Mouse (Mus musculus) stomach, embryonic 15.5 days (tissue): ENCODE data around the gene Ly6g6d. TPM values are rescaled to one million over a fixed set of nuclear protein-coding genes. Genes with fewer than 3 reads are reported as not detected.

Experiments
- ATAC-seq: fragments of 200-750 bp; cut with Nextera tagmentation; 2 replicates; pipeline ENCODE4 v1.8.0; 2017; ENCODE audit warnings: low read depth, moderate number of reproducible peaks, moderate TSS enrichment; ENCODE audit not compliant: insufficient read depth, low FRiP score
- H3K27ac ChIP-seq: fragments of 300-500 bp; sonication (generic); 2 replicates; pipeline ENCODE4 v1.5.1; 2015; ENCODE audit warnings: mild to moderate bottlenecking, inconsistent platforms
- H3K27me3 ChIP-seq: fragments of 300-500 bp; sonication (generic); replicated peaks from 2 replicates; pipeline ENCODE4 v1.6.1; 2015; ENCODE audit warnings: inconsistent platforms
- H3K36me3 ChIP-seq: fragments of 300-500 bp; sonication (generic); 2 replicates; pipeline ENCODE4 v1.6.1; 2015; ENCODE audit warnings: inconsistent platforms
- H3K4me1 ChIP-seq: fragments of 300-500 bp; sonication (generic); 2 replicates; pipeline ENCODE4 v1.6.1; 2015; ENCODE audit warnings: inconsistent platforms
- H3K4me2 ChIP-seq: fragments of 300-500 bp; sonication (generic); 2 replicates; pipeline ENCODE4 v1.6.1; 2015; ENCODE audit warnings: mild to moderate bottlenecking, inconsistent platforms
- H3K4me3 ChIP-seq: fragments of 300-500 bp; sonication (generic); replicated peaks from 2 replicates; pipeline ENCODE4 v1.5.1; 2015; ENCODE audit warnings: inconsistent platforms
- H3K9ac ChIP-seq: fragments of 300-500 bp; sonication (generic); 2 replicates; pipeline ENCODE4 v1.6.1; 2015; ENCODE audit warnings: inconsistent platforms
- H3K9me3 ChIP-seq: fragments of 300-500 bp; sonication (generic); 2 replicates; pipeline ENCODE4 v1.6.1; 2016; ENCODE audit warnings: inconsistent platforms
- WGBS: fragments of 180-500 bp; shearing (Covaris S2); methylation state at CpG from one replicate; pipeline ENCODE4 v1.1.7; 2015; 5-methylcytosine and 5-hydroxymethylcytosine counted together
- polyA plus RNA-seq: library from polyadenylated mRNA; unstranded; fragments of >200 nt; fragmentation: Nextera tagmentation; extraction: Ambion mirVana; gene quantifications from 2 replicates; pipeline ENCODE4 v1.2.1, GENCODE M21; 2015

Gene Ly6g6d
- polyA plus RNA-seq, 1 experiment from 2014 or later, result 3.6 TPM

DNA sequence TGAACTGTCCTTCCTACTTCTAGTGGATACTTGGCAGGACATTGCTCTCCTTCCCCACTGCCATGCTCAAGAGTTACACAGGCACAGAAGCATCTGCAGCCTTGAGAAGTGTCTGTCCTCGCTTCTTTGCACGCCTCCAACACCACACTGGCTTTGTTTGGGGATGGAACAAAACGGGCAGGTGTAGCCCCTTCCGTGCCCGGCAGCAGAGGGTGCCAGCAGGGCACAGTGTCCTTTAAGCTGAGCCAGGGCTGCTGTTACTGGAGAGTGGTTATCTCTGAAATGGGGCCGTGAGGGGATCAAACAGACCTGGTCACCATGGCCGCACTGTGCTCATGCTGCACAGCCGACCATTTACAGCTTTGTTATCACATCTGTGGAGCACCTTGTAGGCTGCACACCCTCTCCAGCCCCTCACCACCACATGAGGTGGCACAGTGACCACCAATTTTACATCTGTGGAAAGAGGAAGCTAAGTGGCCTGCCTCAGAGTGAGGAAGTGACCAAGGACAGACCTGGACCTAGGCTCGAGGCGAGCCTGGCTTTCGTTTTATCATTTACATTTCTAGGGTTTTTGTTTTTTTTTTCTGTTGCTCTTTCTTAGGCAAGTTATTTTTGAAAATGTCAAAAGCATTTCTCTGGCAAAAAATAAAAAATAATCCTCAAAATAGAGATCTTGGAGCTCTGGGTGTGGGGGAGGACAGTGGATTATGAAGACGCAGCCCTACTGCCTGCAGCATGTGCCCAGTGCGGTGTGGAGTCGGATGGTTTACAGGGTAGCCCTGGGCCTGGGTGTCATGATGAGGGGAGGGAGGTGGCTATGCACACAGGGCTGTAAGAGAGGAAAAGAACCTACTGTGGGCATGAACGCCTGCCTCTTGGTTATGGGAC, 16.9 kb upstream of the Ly6g6d start:
- no peak overlapping the region for H3K4me3 ChIP-seq
- WGBS, result 88% methylated on average over 15 of the region's 15 CpGs
- peaks cover 9% of the 10 kb centered on the region for H3K4me1 ChIP-seq
- H3K27ac ChIP-seq, result no peak overlapping the region
- no peaks in the 10 kb centered on the region for H3K9me3 ChIP-seq
- H3K36me3 ChIP-seq, result peaks cover 54% of the 10 kb centered on the region
- ATAC-seq, result no peak
- H3K9ac ChIP-seq, result no peak overlapping the region
- H3K27me3 ChIP-seq, result no peaks in the 10 kb centered on the region
- no peak overlapping the region for H3K4me2 ChIP-seq

DNA sequence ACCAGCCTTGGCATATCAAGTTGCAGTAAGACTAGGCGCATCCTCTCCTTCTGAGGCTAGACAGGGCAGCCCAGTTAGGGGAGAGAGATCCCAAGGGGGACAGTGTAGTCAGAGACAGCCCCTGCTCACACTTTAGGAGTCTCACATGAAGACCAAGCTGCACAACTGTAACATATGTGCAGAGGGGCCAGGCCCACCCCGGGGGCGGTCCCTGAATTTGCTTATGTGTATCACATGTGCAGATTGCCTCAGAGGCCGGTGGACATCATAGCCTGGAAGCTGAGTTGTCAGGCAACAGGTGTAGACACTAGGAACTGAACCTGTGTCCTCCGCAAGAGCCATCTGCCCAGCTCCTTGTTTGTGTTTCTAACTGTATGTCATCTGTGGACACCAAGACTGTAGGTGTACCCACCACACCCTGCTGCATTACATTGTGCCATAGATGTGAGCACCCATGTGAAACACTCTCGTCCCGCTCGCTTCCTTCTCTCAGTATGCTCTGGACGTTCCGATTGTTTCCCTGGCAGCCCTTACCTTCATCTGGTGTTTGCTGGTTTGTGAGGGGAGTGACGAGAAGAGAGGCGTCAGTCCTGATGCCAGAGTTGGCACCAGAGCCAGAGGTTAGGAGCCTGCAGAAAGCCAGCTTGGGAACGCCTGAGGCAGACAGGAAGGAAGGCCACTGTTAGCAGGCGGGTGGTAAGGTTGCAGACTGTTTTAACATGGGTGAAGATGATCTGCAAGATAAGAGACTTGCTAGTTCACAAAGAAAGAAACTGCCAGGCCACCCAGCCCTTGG, 14.7 kb upstream of the Ly6g6d start:
- no peak overlapping the region for H3K9ac ChIP-seq
- H3K4me3 ChIP-seq, result no peak overlapping the region
- no peak overlapping the region for H3K4me2 ChIP-seq
- no peaks in the 10 kb centered on the region for H3K9me3 ChIP-seq
- no peaks in the 10 kb centered on the region for H3K27me3 ChIP-seq
- H3K4me1 ChIP-seq, result peaks cover 9% of the 10 kb centered on the region
- H3K27ac ChIP-seq, result no peak overlapping the region
- no peak for ATAC-seq
- WGBS, result 91% methylated on average over 14 of the region's 14 CpGs
- peaks cover 46% of the 10 kb centered on the region for H3K36me3 ChIP-seq

DNA sequence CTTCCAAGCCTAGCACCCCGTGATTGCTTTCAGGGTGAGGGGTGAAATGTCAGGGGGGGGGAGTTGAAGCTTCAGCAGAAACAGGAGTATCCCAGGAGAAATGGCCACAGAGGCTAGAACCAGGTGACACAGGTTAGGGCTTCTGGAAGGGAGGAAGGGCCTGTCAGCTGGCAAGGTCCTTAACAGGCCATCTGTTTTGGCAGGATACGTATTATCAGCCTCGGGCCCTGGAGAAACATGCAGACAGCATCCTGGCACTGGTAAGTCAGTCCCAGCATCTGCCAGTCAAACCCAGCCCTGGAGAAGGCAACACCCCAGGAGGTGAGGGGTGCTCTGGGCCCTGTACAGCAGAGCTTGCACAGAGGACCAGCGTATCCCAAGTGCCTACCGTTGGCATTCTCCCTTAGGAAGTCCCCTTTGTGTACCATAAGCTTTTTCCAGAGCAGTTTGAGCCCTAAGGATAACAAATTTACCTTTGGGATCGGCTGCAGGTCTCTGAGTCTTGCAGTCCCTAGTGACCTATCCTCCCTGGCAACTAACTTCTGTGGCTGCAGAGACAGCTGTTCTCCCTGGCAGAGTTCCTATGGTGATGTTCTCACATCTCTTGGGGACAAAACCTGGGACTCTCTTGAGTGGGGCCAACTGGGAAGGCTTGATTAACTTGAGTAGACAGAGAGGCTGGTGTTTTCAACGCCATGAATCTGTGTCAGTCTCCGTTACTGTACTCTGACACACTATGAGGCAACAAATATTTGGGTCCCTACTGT, 12.5 kb upstream of the Ly6g6d start:
- 60% methylated on average over 8 of the region's 8 CpGs for WGBS
- peak; percentile 8; the same call in 1 of the 2 replicates for ATAC-seq
- Histone ChIP-seq H3K27ac (0 out of 2 replicates have a peak overlapping the region, but pooled peaks have one; percentile 97), H3K4me1 (peaks cover 9% of the 10 kb centered on the region), H3K4me2 (peak overlapping the region; percentile 60), H3K9ac (peak overlapping the region; percentile 80), H3K36me3 (peaks cover 28% of the 10 kb centered on the region), H3K27me3 (no peaks in the 10 kb centered on the region), H3K9me3 (no peaks in the 10 kb centered on the region), H3K4me3 (peak overlapping the region; percentile 70)

DNA sequence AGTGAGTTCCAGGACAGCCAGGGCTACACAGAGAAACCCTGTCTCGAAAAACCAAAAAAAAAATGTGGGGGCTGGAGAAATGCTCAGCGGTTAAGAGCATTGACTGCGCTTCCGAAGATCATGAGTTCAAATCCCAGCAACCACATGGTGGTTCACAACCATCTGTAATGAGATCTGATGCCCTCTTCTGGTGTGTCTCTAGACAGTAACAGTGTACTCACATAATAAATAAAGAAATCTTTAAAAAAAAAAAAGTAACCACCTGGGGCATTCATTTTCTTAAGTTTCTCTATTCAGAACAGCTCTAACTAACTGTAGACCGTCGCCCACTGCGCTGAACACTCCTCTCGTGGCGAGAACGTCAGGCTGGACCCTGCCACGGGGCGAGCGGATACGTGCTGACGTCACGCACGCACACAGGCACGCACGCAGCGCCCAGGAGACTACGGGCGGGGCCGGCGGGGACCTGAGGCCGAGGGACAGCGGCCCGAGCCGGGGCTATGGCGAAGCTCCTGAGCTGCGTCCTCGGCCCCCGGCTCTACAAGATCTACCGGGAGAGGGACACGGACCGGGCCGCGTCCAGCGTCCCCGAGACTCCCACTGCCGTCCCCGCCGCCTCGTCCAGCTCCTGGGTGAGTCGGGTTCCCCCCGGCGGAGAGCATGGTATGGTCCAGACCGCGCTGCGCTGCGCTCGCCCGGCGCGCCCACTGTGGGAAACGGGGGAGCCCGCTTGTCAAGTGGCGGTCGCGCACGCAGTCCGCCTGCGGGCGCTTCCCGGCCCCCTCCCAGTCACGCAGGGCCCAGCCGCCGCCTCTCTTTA, 11.2 kb upstream of the Ly6g6d start, which contains the start of gene Abhd16a:
TSS of gene Abhd16a (plus strand) at position 439 of the 820 bp plus-strand sequence.
- H3K4me2 ChIP-seq, result peak within 1 kb of the TSS; percentile 60
- H3K27me3 ChIP-seq, result no peaks in the 10 kb centered on the region
- peak within 1 kb of the TSS; percentile 97 for H3K27ac ChIP-seq
- H3K9me3 ChIP-seq, result no peaks in the 10 kb centered on the region
- peaks cover 19% of the 10 kb centered on the region for H3K36me3 ChIP-seq
- peaks cover 9% of the 10 kb centered on the region for H3K4me1 ChIP-seq
- peak within 1 kb of the TSS; percentile 70 for H3K4me3 ChIP-seq
- 3% methylated on average over 67 of the region's 67 CpGs for WGBS
- ATAC-seq, result peak; percentile 95
- peak within 1 kb of the TSS; percentile 80 for H3K9ac ChIP-seq

DNA sequence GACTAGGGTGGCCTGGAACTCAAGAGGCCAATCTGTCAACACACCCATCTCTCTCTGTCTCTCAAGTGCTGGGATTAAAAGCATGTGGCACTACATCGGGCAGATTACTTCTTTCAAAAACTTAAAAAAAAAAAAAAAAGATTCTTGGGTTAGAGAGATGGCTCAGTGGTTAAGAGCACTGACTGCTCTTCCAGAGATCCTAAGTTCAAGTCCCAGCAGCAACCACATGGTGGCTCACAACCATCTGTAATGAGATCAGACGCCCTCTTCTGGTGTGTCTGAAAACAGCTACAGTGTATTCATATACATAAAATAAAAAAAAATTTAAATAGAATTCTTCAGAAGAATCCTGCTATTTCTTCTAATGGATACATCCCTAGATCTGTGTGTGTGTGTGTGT, 10.3 kb upstream of the Ly6g6d start:
- WGBS, result 50% methylated on average over 2 of the region's 2 CpGs
- Histone ChIP-seq H3K4me3 (no peak overlapping the region), H3K9ac (no peak overlapping the region), H3K9me3 (no peaks in the 10 kb centered on the region), H3K27ac (no peak overlapping the region), H3K27me3 (no peaks in the 10 kb centered on the region), H3K4me1 (peaks cover 9% of the 10 kb centered on the region), H3K4me2 (no peak overlapping the region), H3K36me3 (peaks cover 17% of the 10 kb centered on the region)
- ATAC-seq, result no peak

DNA sequence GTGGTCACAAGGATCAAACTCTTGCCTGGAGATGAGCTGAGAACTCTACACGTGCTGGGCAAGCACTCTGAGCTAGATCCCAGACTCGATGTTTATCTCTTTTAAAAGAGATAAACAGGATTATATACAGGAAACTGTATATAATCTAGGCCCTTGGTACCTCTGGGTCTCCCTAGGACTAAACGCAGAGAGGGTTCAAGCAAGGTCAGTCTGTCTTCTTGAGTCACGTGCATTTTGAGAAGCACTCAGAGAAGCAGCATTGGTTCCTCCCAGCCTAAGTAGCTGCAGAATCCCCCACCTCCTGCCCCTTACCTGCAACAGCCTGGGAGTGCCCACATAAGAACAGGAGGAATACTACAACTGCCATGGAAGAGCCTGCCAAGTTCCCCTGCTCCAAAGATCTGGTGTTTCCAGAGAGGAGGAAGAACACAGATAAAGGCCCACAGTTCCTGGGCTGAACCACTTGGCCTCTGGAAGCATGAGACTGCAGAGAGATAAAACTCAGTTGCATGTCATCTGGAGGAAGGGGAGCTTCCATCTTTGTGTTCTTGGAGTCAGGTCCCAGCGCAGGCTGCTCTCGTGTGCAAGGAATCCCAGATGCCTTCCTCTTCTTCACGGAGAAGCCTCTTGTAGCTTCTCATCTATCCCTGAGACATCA, 7.5 kb upstream of the Ly6g6d start, which contains the start of gene Ly6g6f:
TSS of gene Ly6g6f (minus strand) at position 403 of the 658 bp plus-strand sequence.
- no peak within 1 kb of the TSS for H3K4me2 ChIP-seq
- no peak for ATAC-seq
- H3K4me3 ChIP-seq, result no peak within 1 kb of the TSS
- no peaks in the 10 kb centered on the region for H3K9me3 ChIP-seq
- no peaks in the 10 kb centered on the region for H3K27me3 ChIP-seq
- no peaks in the 10 kb centered on the region for H3K36me3 ChIP-seq
- H3K27ac ChIP-seq, result no peak within 1 kb of the TSS
- H3K9ac ChIP-seq, result no peak within 1 kb of the TSS
- H3K4me1 ChIP-seq, result peaks cover 5% of the 10 kb centered on the region
- 56% methylated on average over 7 of the region's 7 CpGs for WGBS

DNA sequence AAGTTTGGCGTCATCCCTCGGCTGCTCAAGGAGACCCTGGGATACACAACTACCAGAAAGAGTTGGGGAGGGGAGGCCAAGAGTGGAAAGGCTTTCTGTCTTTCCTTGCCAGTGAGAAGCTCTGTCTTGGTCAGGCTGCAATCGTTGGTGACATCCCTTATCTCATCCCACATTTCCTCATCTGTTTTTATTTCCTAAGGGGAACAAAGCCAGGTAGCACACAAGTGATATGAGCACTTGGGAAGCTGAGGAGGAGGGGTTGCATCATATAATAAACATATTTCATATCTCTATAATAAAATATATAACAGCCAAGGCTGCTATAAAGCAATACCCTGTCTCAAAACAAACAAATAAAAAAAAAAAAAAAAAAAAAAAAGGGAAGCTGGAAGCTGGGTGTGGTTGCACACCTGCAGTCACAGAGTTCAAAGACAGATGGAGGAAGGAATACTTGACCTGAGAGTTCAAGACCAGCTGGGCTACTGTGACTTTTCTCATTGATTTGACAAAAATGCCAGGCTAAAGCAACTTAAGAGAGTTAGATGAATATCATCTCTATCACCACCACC, 6.1 kb upstream of the Ly6g6d start:
- H3K27me3 ChIP-seq, result no peaks in the 10 kb centered on the region
- no peak overlapping the region for H3K4me3 ChIP-seq
- no peaks in the 10 kb centered on the region for H3K36me3 ChIP-seq
- H3K27ac ChIP-seq, result no peak overlapping the region
- H3K9ac ChIP-seq, result no peak overlapping the region
- H3K4me1 ChIP-seq, result 0 out of 2 replicates have a peak, but pooled peaks cover 3% of the 10 kb centered on the region
- H3K9me3 ChIP-seq, result no peaks in the 10 kb centered on the region
- no peak overlapping the region for H3K4me2 ChIP-seq
- ATAC-seq, result no peak
- 75% methylated on average over 3 of the region's 3 CpGs for WGBS

DNA sequence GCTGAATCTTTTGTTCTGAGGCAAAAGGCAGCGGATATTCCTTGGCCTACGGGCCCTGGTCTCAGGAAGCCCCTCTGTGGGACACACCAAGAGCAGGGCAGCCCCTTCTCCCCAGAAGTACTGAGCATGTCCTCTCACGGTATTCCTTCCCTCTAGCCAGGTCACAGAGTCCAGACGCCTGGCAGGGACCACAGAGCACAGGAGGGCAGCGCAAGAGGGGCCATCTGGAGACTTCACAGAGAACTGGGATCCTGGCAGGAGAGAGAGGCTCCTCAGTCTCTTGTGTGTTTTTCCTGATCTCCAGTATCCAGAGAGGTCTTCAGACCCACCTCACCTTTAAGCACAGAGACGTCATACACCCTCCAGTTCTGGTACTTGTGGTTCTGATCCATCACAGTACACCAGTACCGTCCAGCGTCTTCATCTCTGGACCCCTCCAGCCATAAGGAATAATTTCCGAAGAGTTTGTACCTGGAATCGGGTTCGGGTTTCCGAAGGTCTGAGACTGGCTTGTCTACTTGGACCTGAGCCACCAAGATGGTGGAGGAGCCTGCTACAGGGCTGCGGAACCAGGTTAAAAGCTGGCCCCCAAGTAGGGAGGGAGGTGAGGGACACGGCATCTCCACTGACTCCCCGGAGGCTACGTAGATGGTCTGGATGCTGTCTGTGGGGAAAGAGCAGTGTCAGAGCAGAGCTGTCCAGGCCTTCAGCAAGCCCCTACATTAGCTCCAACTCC, 5.1 kb upstream of the Ly6g6d start:
- H3K27ac ChIP-seq, result no peak overlapping the region
- no peak overlapping the region for H3K4me3 ChIP-seq
- H3K4me1 ChIP-seq, result 0 out of 2 replicates have a peak, but pooled peaks cover 3% of the 10 kb centered on the region
- no peak for ATAC-seq
- H3K9ac ChIP-seq, result no peak overlapping the region
- no peaks in the 10 kb centered on the region for H3K27me3 ChIP-seq
- H3K36me3 ChIP-seq, result no peaks in the 10 kb centered on the region
- no peak overlapping the region for H3K4me2 ChIP-seq
- no peaks in the 10 kb centered on the region for H3K9me3 ChIP-seq
- 81% methylated on average over 16 of the region's 16 CpGs for WGBS

DNA sequence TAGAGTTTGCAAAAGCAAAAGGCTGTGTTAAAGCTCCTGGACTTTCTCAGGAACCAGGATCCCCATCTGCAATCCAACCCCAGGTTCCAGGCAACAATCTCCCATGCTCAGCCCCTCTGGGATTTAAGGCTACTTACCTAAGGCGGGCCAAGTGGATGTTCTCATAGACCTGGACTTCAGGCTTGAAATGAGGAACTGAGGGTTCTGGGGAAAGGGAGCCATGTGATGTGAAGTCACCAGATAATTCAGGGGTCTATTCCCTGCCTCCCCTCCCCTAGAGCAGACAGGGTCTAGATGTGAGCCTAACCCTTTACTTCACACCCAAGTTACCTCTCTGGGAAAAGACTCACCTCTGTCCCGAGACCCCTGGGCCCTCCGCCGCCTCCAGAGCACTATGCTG, 2.8 kb upstream of the Ly6g6d start:
- H3K4me3 ChIP-seq, result no peak overlapping the region
- no peaks in the 10 kb centered on the region for H3K9me3 ChIP-seq
- H3K9ac ChIP-seq, result no peak overlapping the region
- ATAC-seq, result no peak
- H3K27ac ChIP-seq, result no peak overlapping the region
- 82% methylated on average over 4 of the region's 4 CpGs for WGBS
- H3K36me3 ChIP-seq, result no peaks in the 10 kb centered on the region
- H3K4me2 ChIP-seq, result no peak overlapping the region
- no peaks in the 10 kb centered on the region for H3K27me3 ChIP-seq
- H3K4me1 ChIP-seq, result peaks cover 10% of the 10 kb centered on the region

DNA sequence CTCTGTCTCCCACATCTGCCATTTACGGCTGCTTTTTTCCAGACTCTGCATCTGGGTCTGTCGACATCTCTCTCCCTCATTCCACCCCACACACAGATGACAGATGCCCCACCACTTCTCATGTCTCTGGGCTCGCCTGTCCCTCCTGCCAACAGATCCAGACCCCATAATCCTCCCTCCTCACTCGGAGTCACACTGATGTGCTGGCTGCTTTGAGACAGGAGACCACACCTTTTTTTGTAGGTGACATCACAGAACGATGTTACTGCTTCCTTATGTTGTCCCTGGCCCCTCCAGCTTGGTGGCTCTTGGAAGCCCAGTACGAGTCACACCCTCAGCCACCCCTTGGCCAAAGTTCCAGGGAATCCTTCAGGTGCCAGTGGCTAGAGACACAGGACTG, 2.4 kb upstream of the Ly6g6d start:
- Histone ChIP-seq H3K4me2 (0 out of 2 replicates have a peak overlapping the region, but pooled peaks have one; percentile 8), H3K4me1 (peaks cover 10% of the 10 kb centered on the region), H3K4me3 (no peak overlapping the region), H3K36me3 (no peaks in the 10 kb centered on the region), H3K27ac (peak overlapping the region; percentile 18; the same call in 1 of the 2 replicates), H3K9me3 (no peaks in the 10 kb centered on the region), H3K9ac (no peak overlapping the region), H3K27me3 (no peaks in the 10 kb centered on the region)
- no peak for ATAC-seq
- whole genome bisulfite sequencing, result 45% methylated on average over 6 of the region's 6 CpGs
